Mouse (Mus musculus) G1E-ER4 (cell line): ENCODE data around the gene Utrn. TPM values are rescaled to one million over a fixed set of nuclear protein-coding genes. Genes with fewer than 3 reads are reported as not detected.

ENCODE experiments used
- GATA1 ChIP-seq: IDR thresholded peaks from one replicate; pipeline ENCODE4 v1.8.0; 2012; ENCODE audit warnings: low read length, inconsistent platforms
- polyA plus RNA-seq: library from polyadenylated mRNA; stranded (reverse); fragments of >175 nt; gene quantifications from 2 replicates; pipeline ENCODE4 v1.2.3, GENCODE M21; 2012

Utrn gene
- polyA plus RNA-seq, 1 experiment, result 5.9 TPM

DNA sequence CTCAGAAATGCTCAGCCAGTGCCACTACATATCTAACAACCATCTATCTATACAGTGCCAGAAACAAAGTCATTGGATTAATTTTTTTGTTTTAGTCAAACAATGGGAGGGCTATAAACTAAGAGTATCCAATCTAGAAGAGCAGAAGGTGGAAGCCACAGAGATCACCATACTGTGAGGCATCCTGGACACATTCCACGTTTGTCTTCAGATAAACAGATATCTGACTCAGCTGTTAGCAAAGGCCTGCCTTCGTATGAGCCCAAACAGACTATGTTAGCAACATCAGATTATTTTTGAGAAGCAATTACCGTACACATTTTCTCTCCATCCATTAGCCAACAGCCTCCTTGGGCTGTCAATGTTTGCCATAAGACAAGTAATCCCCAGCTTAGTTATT, 250.8 kb downstream of the Utrn start:
- no peak for TF ChIP-seq GATA1

DNA sequence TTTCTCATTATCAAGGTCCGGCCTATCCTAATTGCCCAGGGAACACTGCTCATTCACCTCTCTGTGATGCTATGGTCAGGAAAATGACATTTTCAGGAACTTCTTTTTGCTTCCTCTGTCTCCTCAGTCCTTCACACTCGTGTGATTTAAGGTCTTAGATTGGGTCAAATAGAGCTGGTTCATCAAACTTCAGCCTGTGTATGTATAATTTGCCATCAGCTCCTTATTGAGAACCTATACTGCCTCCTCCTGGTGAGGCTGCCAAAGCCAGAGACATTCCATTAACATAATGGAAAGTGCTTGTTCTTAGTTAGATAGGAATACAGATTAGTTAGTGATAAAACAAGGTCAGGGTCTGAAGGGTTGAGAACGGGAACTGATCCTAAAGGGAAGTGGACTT, 253.4 kb downstream of the Utrn start:
- no peak for TF ChIP-seq GATA1

DNA sequence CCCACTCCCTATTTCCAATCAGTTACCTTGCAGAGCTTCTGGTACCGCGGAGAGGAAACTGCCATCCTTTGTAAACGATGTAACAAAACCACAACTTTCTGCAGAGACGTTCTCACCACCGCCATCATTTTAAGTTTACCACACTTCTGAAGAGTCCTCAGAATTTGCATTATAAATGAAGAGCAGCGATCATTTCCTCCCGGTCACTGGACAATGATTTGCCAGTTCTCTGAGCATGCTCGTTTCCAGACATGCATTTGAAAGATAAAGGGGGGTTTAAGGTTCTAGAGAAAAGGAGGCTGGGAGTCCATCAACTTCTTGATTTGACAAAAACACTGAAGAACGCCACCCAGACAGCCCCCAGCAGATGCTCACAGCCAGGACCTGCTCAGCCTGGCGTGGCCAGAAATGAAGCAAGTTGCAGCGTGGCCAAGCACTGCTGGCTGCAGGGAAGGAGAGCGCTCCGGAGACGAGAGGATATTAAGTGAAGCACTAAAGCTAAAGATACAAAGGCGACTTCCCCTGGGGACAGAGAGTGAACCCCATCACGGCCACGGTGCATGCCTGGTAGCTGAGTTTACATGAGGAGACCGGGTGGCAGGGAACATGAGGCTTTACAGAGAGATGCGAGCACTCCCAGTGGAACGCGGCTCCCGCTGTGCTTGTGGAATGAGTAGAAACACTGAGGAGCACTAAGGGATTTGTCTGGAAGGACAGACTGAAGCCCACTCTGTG, 254.5 kb downstream of the Utrn start:
- no peak for TF ChIP-seq GATA1

DNA sequence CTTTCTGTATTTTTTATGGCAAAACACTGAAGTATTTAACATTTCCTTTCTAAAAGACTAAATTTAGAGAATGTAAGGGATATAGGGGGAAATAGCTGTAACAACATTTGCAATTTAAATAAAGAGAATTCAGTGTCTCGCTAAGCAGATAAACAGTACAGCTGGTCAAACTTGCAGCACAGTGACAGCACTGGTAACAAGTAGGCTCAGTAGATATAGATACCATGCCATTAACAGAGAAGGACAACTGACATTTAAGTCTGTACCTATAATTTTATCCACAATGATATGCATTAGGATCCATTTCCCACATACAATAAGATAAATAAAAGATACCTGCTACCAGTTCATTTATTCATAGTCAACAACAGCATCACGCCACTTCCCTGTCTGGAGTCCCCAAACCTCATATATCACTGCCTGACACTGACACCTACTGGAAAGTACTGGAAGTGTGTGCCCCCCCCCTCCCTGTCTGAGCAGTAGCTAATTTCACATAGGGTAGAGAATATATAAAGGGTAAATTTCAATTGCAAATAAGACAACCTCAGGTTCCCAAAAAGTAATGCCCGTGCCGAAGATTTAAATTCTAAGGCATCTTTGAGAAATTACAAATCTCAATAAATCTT, 256.8 kb downstream of the Utrn start:
- TF ChIP-seq GATA1, result no peak

DNA sequence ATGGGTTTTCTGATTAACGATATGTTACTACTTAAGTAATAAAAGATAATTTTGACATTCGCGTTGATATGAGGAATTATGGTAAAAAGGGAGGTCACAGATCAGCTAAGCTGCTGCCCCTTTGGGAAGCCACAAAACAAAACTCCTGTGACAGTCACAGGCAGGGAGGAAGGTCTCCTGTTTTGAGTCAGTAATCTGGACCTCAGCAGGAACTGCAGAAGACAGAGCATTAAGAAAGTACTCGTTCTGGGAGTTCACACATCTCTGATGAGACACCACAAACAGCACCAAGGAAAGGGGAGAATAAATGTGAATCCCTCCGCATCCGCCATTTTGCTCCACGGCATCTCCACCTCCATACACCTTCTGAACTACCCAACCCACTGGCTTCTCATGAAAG, 259.3 kb downstream of the Utrn start:
- no peak for TF ChIP-seq GATA1

DNA sequence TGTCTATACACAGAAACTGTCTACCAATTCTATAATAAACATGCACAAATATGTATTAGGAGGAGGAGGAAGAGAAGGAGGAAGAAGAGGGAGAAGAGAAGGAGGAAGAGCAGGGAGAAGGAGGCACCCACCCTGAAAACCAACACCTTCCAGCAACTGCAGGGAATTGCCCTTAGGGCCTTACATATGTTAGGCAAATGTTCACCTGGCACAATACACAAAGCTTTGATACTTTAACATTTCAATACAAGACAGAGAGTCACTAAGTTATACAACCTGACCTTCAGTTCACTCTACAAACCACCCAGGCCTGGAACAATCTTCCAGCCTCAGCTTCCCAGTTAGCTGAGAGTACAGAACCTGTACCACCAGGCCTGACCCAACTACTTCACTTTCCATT, 260.5 kb downstream of the Utrn start:
- no peak for TF ChIP-seq GATA1

DNA sequence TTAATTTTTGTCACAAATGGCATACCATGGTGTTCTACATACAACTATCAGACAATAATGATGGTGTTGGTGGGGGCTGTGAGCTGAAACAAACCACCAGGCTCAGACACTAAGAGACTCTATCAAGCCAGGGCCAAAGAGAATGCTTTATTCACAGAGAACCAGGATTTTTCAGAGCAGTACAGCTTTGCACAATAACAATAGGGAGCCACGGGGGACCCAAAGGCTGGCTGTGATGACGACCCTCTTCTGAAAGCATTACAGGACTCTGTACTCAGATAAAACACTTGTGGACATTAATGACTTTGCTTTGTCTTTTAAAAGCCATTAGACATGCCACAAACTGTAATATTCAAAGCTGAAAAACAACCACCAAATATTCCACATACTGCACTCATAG, 273.8 kb downstream of the Utrn start:
- TF ChIP-seq GATA1, result no peak

DNA sequence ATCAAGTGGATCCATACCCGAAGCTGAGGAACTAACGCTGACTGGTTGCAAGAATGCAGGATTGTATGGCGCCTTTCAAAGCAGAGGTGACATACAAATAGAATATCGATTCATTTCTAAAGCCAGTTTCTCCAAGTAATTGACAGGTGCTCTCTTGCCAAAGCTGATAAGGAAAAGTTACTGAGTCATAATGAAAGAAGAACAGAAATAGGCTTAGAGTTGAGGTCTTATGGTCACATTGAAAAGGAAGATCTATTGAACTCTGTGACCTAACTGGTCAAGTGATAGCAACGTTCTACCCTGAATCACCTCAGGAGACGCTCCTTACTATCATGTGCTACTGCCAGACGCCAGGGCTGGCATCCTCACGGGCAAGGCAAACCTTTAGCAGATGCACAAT, 274.2 kb downstream of the Utrn start:
- TF ChIP-seq GATA1, result no peak

DNA sequence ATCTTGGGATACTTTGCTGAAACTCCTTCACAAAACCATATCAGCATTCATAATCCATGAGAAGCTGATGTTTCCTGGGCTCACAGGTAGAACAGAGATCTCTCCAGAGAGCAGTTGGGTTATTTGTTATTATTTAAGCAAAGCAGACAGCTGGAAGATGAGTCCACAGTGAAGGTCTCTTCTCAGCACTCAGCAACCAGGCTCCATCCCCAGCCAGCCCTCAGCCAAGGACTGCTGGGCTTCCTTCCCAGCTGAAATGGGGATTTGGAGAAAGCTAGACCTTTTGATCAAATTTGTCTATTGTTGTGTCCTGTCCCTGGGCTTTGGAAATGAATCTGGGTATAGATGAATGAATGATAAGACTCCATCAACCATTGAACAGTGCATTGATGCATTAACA, 276.1 kb downstream of the Utrn start:
- TF ChIP-seq GATA1, result no peak

DNA sequence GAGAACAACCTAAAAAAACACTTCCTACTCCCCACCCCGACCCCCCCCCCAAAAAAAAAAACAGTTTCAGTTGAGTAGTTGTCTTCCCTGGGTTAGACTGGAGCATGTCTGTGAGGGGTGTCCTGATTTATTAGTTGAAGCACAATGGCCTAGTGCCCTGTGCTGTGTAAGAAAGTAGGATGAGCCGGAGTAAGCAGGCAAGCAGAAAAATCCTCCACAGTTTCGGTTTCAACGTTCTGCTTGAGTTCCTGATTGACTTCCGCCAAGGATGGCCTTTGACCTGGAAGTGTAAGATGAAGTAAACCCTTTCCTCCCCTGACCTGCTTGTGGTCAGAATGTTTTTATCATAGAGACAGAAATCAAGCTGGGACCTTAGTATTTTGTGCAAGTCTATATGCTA, 277.2 kb downstream of the Utrn start:
- no peak for TF ChIP-seq GATA1

DNA sequence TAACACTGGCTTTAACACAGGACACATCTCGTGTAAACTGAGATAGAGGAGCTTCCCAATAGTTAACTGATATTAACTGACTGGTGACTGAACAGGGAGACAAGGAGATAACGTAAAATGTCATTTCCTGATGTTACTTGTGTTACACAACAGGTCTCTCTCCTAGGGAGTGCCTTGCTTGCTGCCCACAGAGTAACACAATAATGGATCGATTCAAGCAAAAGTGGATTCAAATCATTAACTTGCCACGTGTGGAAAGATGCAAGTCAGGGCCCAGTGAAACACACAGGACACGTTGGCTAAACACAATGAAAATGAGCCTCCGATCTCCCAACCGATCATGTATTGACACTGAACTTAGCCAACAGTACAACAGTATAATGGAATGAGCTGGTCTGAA, 281.1 kb downstream of the Utrn start:
- no peak for TF ChIP-seq GATA1

DNA sequence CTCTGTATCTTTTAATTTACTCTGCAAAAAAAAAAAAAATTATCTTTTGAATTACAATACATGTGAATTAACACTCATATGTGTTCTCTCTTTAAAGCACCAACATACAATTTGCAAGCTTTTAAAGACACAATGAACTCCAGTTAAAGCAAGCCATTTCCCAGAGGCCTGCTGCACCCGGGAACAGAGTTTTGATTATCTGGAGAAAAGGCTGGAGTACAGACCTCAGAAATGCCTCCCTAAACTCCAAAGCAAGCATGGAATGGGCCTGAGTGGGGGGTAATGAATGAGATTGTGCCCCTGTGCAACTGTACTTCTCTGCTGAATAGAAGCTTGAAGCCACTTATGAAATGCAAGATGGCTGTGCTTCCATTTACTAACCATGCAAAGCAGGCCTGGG, 281.8 kb downstream of the Utrn start:
- no peak for TF ChIP-seq GATA1

DNA sequence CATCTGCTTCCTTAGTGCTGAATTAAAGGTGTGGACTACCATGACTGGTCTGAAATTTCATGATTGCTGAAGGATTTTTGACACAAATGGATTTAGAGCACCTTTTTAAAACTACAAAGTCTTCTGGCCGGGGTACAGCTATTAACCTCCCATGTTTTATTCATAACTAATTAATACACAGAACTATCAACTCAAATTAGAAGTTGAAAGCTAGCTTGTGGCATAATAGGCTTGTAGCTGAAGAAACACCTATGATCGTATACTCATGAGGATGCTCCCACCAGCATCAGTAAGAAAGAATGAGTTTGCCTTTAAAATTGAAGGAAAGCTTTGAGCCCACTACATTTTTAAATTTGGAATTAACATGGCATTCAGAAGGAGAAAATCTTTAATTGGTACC, 282.3 kb downstream of the Utrn start:
- TF ChIP-seq GATA1, result no peak

DNA sequence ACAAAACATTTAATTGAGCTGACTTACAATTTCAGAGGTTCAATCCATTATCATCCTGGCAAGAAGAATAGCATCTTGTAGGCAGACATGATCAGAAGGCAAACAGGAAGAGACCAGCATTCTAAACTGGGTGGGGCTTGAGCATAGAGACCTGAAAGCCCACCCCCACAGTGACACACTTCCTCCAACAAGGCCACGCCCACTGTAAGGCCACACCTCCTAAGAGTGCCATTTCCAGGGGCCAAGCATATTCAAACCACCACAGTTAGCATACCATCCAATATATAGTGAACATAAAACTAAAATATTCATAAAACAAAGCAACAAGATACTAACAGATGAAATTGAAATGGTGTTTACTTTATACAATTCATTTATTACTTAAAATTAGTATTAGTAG, 283.0 kb downstream of the Utrn start:
- no peak for TF ChIP-seq GATA1

DNA sequence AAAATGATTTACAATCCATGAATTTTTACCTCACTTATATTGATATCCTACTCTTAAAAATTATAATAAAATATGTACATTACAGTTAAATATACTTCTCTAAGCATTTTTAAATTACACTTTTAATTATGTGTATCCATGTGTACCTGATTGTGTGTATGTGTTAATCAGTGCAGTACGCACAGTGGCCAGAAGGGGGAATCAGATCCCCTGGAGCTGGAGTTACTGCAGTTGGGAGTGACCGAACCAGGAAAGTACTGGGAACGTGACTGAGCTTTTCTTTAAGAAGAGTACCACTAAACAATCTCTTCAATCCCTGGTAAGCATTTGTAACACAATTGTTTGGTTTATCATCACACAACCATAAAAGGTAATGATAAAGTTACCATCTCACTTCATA, 285.7 kb downstream of the Utrn start:
- TF ChIP-seq GATA1, result no peak

DNA sequence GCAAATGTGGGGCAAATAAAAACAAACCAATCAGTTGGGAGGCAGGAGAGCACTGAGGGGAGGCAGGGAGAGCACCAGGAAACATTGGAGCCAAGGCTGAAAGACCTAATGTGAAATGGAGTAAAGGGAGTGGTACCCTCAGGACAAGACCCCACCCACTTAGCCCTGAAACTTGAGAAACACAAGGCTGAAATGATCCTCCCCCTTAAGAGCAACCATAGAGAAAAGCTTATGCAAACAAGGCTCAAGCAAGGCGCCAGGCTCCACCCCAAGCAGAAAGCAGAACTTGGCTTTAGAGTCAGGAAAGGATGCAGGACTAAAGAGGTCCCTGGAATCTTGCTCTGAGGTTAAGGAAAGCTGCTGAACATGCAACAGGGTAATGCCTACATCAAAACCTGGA, 290.1 kb downstream of the Utrn start:
- TF ChIP-seq GATA1, result no peak

DNA sequence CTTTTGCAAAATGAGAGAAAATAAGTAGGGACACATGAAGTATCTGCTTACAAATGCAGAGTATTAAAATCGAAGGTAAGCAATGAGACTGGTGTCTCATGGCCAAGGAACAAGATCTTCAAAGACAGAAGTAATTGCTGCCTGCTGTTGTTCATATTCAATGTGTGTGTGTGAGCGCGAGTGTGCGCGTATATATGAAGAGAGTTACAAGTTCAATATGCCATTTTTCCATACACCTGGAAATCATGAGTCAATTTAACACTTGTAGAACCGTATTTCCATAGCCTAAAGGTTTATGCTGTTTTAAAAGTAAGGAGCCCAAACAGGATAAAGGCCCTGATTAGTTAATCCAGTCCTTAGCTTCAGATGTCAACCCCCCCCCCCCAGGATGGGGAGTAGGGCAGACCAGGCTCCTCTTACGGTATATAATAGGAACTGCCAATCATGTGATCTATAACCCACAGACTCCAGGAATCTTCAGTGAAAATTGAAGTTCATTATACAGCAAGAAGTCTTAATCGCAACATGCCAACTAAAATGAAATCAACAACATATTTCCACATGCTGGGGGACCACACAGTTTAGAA, 293.2 kb downstream of the Utrn start:
- no peak for TF ChIP-seq GATA1
